Mouse (Mus musculus): ENCODE measurements around the gene Gm1043. TPM values are rescaled to one million over a fixed set of nuclear protein-coding genes. Genes with fewer than 3 reads are reported as not detected.

The Gm1043 gene
- polyA plus RNA-seq, 1 experiment = not detected

DNA sequence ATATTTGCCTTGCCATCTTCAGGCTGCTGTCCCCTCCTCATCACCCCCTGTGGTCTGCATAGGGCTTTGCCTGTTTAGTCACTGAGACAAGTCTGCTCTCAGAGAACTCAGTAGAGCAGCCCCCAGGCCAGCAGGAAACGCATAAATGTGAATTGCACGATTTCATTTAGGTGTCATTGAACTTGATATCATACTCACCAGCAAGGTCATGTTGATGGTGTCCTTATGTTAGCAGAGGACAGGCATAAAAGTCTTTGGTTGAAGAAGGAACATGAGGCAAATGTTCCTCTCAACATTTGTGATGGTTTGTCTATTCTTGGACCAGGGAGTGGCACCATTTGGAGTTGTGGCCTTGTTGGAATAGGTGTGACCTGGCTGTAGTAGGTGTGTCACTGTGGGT lies 2.6 kb downstream of the Gm1043 start:
- Histone ChIP-seq H3K4me3 (ENCODE audit: insufficient read depth, low read depth, low read length) (no peak overlapping the region), H3K4me1 (ENCODE audit: control insufficient read depth, insufficient read depth, insufficient read length, low read length) (no peaks in the 10 kb centered on the region), H3K27ac (replicated peaks; ENCODE audit: low read depth, low read length) (no peak overlapping the region)

- Histone ChIP-seq H3K27ac (replicated peaks; ENCODE audit: low read depth, low read length) (no peak overlapping the region), H3K4me3 (ENCODE audit: insufficient read depth, low read depth, low read length) (no peak overlapping the region), H3K4me1 (ENCODE audit: control insufficient read depth, insufficient read depth, insufficient read length, low read length) (no peaks in the 10 kb centered on the region)
Measured at GRCm38 (mm10) chr5:37088342-37089108, 3.4 kb downstream of the Gm1043 start.

- H3K4me3 ChIP-seq (ENCODE audit: insufficient read depth, low read depth, low read length) = no peak overlapping the region
Measured at GRCm38 (mm10) chr5:37091171-37091628, 6.0 kb downstream of the Gm1043 start.

DNA sequence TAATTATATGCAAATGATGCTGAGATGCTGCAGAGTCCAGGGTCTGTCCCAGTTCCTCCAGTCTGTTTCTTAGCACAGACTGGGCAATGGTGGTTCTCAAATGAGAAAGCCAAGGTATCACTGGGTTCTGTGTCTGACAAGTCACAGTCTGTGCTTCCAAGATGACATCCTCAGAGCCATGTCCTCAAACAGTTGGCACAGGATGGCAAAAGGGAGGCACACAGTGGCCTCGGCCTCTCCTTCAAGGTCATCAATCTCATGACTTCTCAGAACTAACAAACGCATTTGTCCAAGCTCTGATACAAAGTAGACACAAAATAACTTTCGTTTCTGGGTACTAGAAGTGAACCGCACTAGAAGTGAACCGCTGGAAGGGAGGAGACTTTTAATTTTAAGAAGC lies 9.8 kb downstream of the Gm1043 start:
- no peak overlapping the region for H3K4me3 ChIP-seq (ENCODE audit: insufficient read depth, low read depth, low read length)
- H3K4me1 ChIP-seq (ENCODE audit: control insufficient read depth, insufficient read depth, insufficient read length, low read length) = no peaks in the 10 kb centered on the region
- H3K27ac ChIP-seq (replicated peaks; ENCODE audit: low read depth, low read length) = no peak overlapping the region

More at GRCm38 (mm10) chr5:37091171-37091628, 6.0 kb downstream of the Gm1043 start:
- H3K27ac ChIP-seq (replicated peaks; ENCODE audit: low read depth, low read length) = no peak overlapping the region
- no peaks in the 10 kb centered on the region for H3K4me1 ChIP-seq (ENCODE audit: control insufficient read depth, insufficient read depth, insufficient read length, low read length)

DNA sequence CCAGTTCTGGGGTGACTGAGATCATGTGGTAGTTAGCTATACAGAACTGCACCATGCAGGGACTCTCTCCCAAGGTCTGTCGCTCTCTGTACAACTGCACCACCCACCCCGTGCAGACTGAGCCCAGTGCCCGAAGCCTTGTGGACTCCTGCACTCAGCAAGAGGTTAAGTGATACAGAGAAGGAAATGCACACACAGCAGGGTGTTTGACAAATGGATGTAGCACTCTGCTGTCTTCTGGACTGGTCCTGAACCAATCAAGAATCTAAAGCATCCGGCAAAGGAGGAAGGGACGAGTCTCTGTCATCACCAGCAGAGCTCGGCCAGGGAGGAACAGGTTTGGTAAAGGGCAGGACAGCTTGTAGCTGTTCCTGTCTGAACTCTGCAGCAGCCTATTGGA lies 12.4 kb downstream of the Gm1043 start:
- no peak overlapping the region for H3K27ac ChIP-seq (replicated peaks; ENCODE audit: low read depth, low read length)
- no peak overlapping the region for H3K4me3 ChIP-seq (ENCODE audit: insufficient read depth, low read depth, low read length)
- no peaks in the 10 kb centered on the region for H3K4me1 ChIP-seq (ENCODE audit: control insufficient read depth, insufficient read depth, insufficient read length, low read length)

DNA sequence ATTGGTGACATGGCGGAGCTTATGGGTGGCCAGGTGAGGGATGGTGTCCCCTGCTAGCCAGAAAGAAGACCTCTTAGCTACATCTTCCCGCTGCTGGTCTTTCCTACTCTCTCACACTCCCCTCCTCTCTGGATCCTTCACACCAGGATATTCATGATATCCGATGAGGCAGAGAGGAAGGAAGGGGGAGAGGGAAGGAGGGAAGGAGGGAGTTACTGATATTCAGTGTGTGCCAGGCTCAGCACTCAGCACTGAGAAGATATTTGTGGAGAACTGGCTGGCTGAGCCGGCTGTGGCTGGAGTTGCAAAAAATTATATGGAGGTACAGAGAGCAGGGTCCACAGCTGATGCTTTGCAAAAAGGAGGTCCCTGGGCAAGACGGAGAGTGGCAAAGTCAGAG lies 15.6 kb downstream of the Gm1043 start:
- Histone ChIP-seq H3K4me1 (ENCODE audit: control insufficient read depth, insufficient read depth, insufficient read length, low read length) (no peaks in the 10 kb centered on the region), H3K4me3 (ENCODE audit: insufficient read depth, low read depth, low read length) (no peak overlapping the region), H3K27ac (replicated peaks; ENCODE audit: low read depth, low read length) (no peak overlapping the region)

GRCm38 (mm10) chr5:37101631-37102030 lies 16.5 kb downstream of the Gm1043 start:
- Histone ChIP-seq H3K27ac (replicated peaks; ENCODE audit: low read depth, low read length) (no peak overlapping the region), H3K4me3 (ENCODE audit: insufficient read depth, low read depth, low read length) (no peak overlapping the region), H3K4me1 (ENCODE audit: control insufficient read depth, insufficient read depth, insufficient read length, low read length) (no peaks in the 10 kb centered on the region)

DNA sequence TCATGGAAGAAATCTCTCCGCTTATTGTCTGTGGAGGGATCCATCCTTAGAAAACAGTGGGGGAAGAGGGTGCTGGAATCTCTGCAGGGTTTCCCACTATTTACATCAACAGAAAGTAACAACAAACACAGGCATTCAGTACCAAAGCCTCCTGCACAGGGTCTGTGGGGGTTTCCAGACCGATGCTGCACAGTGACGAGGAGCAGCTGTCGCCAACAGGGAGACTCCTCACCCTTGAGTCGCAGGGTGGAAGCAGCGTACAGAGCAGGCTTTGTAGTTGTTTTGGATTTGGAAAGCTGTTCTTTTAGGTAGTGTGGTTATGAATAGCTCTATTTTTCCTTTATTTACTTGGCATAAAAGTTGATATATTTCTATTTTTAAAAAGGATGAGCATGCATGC lies 16.9 kb downstream of the Gm1043 start:
- H3K4me1 ChIP-seq (ENCODE audit: control insufficient read depth, insufficient read depth, insufficient read length, low read length) = no peaks in the 10 kb centered on the region
- no peak overlapping the region for H3K27ac ChIP-seq (replicated peaks; ENCODE audit: low read depth, low read length)
- no peak overlapping the region for H3K4me3 ChIP-seq (ENCODE audit: insufficient read depth, low read depth, low read length)

GRCm38 (mm10) chr5:37105531-37106456 lies 20.6 kb downstream of the Gm1043 start:
- Histone ChIP-seq H3K4me1 (ENCODE audit: control insufficient read depth, insufficient read depth, insufficient read length, low read length) (no peaks in the 10 kb centered on the region), H3K4me3 (ENCODE audit: insufficient read depth, low read depth, low read length) (no peak overlapping the region)

DNA sequence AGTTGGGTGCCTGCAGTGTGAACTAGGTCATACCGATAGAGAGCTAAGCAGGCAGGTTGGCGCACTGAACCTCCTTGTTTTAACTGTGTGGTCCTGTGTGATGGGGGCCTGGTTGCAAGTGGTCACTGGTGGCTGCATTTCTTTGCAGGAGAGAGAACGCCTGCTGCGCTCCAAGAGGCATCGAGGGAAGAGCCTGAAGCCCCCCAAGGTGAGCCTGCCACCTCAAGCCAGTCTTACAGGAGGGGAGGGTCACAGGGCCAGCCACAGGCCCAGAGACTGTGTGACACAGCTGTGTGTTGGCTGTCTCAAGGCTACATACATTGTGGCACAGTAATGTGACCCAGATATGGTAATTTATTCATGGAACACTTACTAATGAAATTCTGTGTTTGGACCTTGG lies 21.9 kb downstream of the Gm1043 start:
- no peak overlapping the region for H3K27ac ChIP-seq (replicated peaks; ENCODE audit: low read depth, low read length)
- no peak overlapping the region for H3K4me3 ChIP-seq (ENCODE audit: insufficient read depth, low read depth, low read length)
- H3K4me1 ChIP-seq (ENCODE audit: control insufficient read depth, insufficient read depth, insufficient read length, low read length) = no peaks in the 10 kb centered on the region

More at GRCm38 (mm10) chr5:37105531-37106456, 20.6 kb downstream of the Gm1043 start:
- no peak overlapping the region for H3K27ac ChIP-seq (replicated peaks; ENCODE audit: low read depth, low read length)

DNA sequence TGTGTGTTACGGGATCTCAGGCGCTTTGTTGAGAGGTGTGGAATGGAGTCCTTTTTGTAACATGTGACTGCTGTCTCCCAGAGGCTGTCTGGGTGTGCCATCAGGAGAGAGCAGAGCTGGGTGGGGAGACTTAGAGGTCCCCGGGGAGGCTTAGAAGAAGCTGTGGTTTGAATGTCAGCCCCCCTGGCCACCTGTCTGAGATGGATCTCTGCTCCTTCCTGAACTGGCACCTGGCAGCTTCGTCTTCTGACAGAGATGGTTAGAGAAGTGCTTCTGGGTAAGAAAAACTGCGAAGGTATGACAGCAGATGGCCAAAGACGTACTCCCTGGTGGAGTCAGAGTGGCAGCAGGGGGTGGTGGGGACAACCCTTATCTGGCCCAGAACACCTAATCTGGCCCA lies 22.4 kb downstream of the Gm1043 start:
- no peak overlapping the region for H3K27ac ChIP-seq (replicated peaks; ENCODE audit: low read depth, low read length)
- no peaks in the 10 kb centered on the region for H3K4me1 ChIP-seq (ENCODE audit: control insufficient read depth, insufficient read depth, insufficient read length, low read length)
- H3K4me3 ChIP-seq (ENCODE audit: insufficient read depth, low read depth, low read length) = no peak overlapping the region

GRCm38 (mm10) chr5:37109280-37109849 lies 24.2 kb downstream of the Gm1043 start:
- Histone ChIP-seq H3K27ac (replicated peaks; ENCODE audit: low read depth, low read length) (no peak overlapping the region), H3K4me3 (ENCODE audit: insufficient read depth, low read depth, low read length) (no peak overlapping the region), H3K4me1 (ENCODE audit: control insufficient read depth, insufficient read depth, insufficient read length, low read length) (no peaks in the 10 kb centered on the region)

- Histone ChIP-seq H3K4me1 (ENCODE audit: control insufficient read depth, insufficient read depth, insufficient read length, low read length) (no peaks in the 10 kb centered on the region), H3K27ac (replicated peaks; ENCODE audit: low read depth, low read length) (no peak overlapping the region), H3K4me3 (ENCODE audit: insufficient read depth, low read depth, low read length) (no peak overlapping the region)
Measured at GRCm38 (mm10) chr5:37112389-37112788, 27.2 kb downstream of the Gm1043 start.

DNA sequence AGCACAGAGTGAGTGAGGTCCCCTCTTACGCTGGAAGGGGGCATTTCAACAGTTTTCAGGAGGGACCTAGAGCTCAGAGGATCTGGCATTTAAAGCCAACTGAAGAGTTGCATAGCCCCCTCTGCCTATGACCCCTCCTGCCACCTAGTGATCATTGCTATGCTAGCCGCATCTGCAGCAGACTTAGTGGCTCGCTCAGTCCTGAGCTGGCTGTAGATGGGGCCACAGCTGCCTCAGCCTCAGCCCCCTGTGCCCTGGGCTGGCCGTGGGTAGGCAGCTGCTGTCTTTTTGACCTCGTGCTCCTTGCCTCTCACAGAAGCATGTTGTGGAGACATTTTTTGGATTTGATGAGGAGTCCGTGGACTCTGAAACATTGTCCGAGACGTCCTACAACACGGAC lies 32.0 kb downstream of the Gm1043 start:
- Histone ChIP-seq H3K27ac (replicated peaks; ENCODE audit: low read depth, low read length) (no peak overlapping the region), H3K4me1 (ENCODE audit: control insufficient read depth, insufficient read depth, insufficient read length, low read length) (no peaks in the 10 kb centered on the region), H3K4me3 (ENCODE audit: insufficient read depth, low read depth, low read length) (no peak overlapping the region)

DNA sequence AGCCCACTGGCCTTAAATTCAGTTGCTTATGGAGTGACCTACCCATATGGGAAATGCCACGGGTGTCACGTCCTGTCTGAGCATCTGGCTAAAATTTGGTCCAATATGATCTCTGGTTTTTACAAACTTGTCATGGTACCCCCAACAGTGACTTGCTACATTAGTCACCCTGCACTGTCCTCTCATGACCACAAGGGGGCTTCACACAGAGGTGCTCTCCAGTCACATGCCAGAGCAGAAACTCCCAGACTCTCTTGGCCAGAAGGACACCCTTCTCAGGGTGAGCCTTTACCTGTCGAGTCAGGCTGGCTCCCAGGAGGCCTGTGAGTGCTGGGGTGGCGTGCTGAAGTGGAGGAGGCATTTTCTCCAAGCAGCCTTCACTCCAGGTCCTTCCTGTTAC lies 33.1 kb downstream of the Gm1043 start:
- Histone ChIP-seq H3K27ac (replicated peaks; ENCODE audit: low read depth, low read length) (no peak overlapping the region), H3K4me1 (ENCODE audit: control insufficient read depth, insufficient read depth, insufficient read length, low read length) (no peaks in the 10 kb centered on the region), H3K4me3 (ENCODE audit: insufficient read depth, low read depth, low read length) (no peak overlapping the region)
